Mouse (Mus musculus) E14TG2a.4 (cell line): Measurements from ENCODE around the gene Il2rg.

ENCODE experiments used
- CTCF ChIP-seq: conservative IDR thresholded peaks from 2 replicates; pipeline ENCODE4 v1.5.1; 2014; ENCODE audit warnings: low read length
- NANOG ChIP-seq: IDR thresholded peaks from 2 replicates; pipeline ENCODE4 v1.6.1; 2014; ENCODE audit warnings: borderline replicate concordance, low read length, mixed read lengths
- POU5F1 ChIP-seq: IDR thresholded peaks from 2 replicates; pipeline ENCODE4 v1.6.1; 2014; ENCODE audit warnings: low read length, borderline replicate concordance

DNA sequence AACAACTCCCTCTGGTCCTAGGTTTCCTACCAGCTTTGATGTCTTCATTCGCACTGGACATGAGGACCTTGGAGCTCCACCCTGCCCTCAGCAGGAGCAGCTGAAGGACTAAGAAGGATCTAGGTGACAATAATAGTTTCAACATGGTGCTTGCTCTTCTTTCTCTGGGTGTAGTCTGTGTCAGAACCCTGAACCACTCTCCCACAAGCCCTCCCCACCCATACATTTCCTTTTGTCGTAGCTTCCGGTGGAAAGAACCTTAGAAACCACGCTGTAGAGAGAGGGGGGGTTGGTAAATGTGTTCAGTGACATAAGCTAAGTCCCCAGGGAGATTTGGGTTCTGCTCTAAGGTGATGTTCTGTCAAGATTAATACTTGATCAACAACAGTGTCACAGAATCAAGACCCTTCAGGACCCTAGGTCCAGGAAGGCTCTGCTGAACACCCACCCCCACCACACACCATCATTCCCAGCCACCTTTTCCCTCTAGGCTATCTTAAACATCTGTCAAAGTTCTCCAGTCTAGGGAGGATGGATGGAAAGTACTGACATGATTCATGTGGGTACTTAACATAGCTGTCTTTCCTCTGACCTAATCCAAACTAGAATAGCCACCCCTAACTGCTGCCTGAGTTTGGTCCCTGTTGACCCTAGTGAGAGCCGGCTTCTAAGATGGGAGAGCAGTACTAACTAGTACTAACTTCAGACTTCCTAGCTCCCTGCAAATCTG, at the start of gene Il2rg:
- TF ChIP-seq CTCF (no peak), NANOG (no peak), POU5F1 (no peak)
